Mouse (Mus musculus) embryonic facial prominence, embryonic 10.5 days (tissue): ENCODE results near the gene Poglut1. TPM values are rescaled to one million over a fixed set of nuclear protein-coding genes. Genes with fewer than 3 reads are reported as not detected.

ENCODE experiments used
- DNase-seq: peaks from one replicate; pipeline ENCODE4 v3.0.0-alpha.2; 2017; ENCODE audit warnings: low spot score
- H3K27ac ChIP-seq: fragments of 300-500 bp; sonication (generic); replicated peaks from 2 replicates; pipeline ENCODE4 v1.5.1; 2016; ENCODE audit warnings: mild to moderate bottlenecking
- H3K27me3 ChIP-seq: fragments of 300-500 bp; sonication (generic); replicated peaks from 2 replicates; pipeline ENCODE4 v1.6.1; 2016; ENCODE audit warnings: low read depth, mild to moderate bottlenecking; ENCODE audit not compliant: poor library complexity, severe bottlenecking
- H3K36me3 ChIP-seq: fragments of 300-500 bp; sonication (generic); replicated peaks from 2 replicates; pipeline ENCODE4 v1.6.1; 2016; ENCODE audit warnings: mild to moderate bottlenecking, moderate library complexity
- H3K4me1 ChIP-seq: fragments of 300-500 bp; sonication (generic); 2 replicates; pipeline ENCODE4 v1.6.1; 2016
- H3K4me3 ChIP-seq: fragments of 300-500 bp; sonication (generic); 2 replicates; pipeline ENCODE4 v1.5.1; 2016; ENCODE audit warnings: mild to moderate bottlenecking, moderate library complexity
- H3K9me3 ChIP-seq: fragments of 300-500 bp; sonication (generic); 2 replicates; pipeline ENCODE4 v1.6.1; 2016; ENCODE audit warnings: mild to moderate bottlenecking
- WGBS: fragments of 180-500 bp; shearing (Covaris S2); methylation state at CpG from one replicate; pipeline ENCODE4 v1.1.7; 2016; 5-methylcytosine and 5-hydroxymethylcytosine counted together
- polyA plus RNA-seq: library from polyadenylated mRNA; unstranded; fragments of >200 nt; fragmentation: Nextera tagmentation; extraction: Ambion mirVana; gene quantifications from 2 replicates; pipeline ENCODE4 v1.2.1, GENCODE M21; 2016

Poglut1 gene
- 72.6 and 76.9 TPM in 2 replicates for polyA plus RNA-seq

GRCm38 (mm10) chr16:38549479-38550396, at the start of gene Poglut1:
Poglut1 (minus strand) TSS chr16:38550258.
- DNase-seq = peak; percentile 88
- 3% methylated on average over 54 of the region's 54 CpGs for WGBS
- H3K27ac ChIP-seq = peak within 1 kb of the TSS; percentile 91

DNA sequence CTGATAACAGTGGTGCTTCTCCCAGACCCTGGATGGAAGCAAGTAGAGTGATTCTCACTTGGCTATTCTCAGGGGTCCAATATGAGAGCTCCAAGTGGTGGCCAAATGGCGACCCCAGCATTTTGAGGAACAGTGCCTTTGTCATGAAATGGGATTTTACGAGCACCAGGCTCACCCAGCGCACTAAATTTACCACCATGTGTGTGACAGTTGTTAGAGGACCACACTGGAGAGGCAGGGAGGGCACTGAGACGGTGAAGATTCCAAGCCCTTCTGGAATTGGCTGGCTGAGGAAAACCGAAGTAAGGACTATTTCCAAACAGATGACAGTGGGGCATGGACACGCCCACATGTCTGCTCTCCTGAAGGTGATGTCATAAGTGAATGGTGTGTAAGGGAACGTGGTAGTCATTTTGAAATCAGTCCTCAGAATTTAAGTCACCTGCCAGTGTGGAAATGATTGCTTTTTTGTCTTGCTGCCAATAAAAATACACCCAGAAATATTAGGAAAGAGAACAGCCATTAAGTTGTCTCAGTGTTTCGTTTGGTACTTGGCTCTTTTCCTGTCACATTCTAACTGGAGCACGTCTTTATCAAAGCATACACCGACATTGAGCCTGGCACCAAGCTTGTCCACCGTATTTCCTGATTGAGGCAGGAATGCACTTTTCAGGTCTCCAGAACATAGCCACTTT, 49.1 kb upstream of the Poglut1 start:
- DNase-seq = no peak
- H3K27me3 ChIP-seq = no peaks in the 10 kb centered on the region
- 0 out of 2 replicates have a peak, but pooled peaks cover 4% of the 10 kb centered on the region for H3K4me1 ChIP-seq
- no peak overlapping the region for H3K4me3 ChIP-seq
- H3K27ac ChIP-seq = no peak overlapping the region
- 82% methylated on average over 11 of the region's 11 CpGs for WGBS
- H3K36me3 ChIP-seq = peaks cover 53% of the 10 kb centered on the region
- H3K9me3 ChIP-seq = no peaks in the 10 kb centered on the region

More at GRCm38 (mm10) chr16:38549479-38550396, at the start of gene Poglut1:
- H3K4me3 ChIP-seq = peak within 1 kb of the TSS; percentile 86
- H3K4me1 ChIP-seq = peaks cover 21% of the 10 kb centered on the region
- peaks cover 39% of the 10 kb centered on the region for H3K36me3 ChIP-seq
- H3K9me3 ChIP-seq = no peaks in the 10 kb centered on the region
- peaks cover 21% of the 10 kb centered on the region for H3K27me3 ChIP-seq

DNA sequence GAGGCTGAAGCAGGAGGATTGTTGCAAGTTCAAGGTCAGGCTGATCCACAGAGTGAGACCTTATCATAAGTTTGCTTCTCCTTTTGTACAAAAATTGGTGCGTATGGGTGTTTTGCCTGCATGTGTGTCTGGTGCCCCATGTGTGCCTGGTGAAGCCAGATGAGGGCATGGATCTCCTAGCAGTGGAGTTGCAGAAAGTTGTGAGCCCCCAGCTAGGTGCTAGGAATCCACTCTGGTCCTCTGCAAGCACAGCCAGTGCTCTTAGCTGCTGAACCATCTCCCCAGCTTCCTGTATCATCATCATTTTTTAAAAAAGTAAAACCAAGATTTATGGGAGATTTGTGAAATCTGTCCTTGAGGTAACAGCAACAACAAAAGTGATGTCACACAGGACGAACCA, 46.6 kb upstream of the Poglut1 start:
- Histone ChIP-seq H3K27ac (no peak overlapping the region), H3K4me1 (no peaks in the 10 kb centered on the region), H3K4me3 (no peak overlapping the region), H3K9me3 (no peaks in the 10 kb centered on the region), H3K36me3 (peaks cover 54% of the 10 kb centered on the region), H3K27me3 (no peaks in the 10 kb centered on the region)
- WGBS = 95% methylated on average over 2 of the region's 2 CpGs
- DNase-seq = no peak

- no peaks in the 10 kb centered on the region for H3K4me1 ChIP-seq
- DNase-seq = no peak
- WGBS = 84% methylated on average over 2 of the region's 2 CpGs
- no peaks in the 10 kb centered on the region for H3K9me3 ChIP-seq
- H3K36me3 ChIP-seq = peaks cover 54% of the 10 kb centered on the region
- no peak overlapping the region for H3K4me3 ChIP-seq
- H3K27me3 ChIP-seq = no peaks in the 10 kb centered on the region
- H3K27ac ChIP-seq = no peak overlapping the region
Measured at GRCm38 (mm10) chr16:38596099-38596498, 46.0 kb upstream of the Poglut1 start.

GRCm38 (mm10) chr16:38594435-38594834, 44.4 kb upstream of the Poglut1 start:
- no peak overlapping the region for H3K27ac ChIP-seq

GRCm38 (mm10) chr16:38592946-38593345, 42.9 kb upstream of the Poglut1 start:
- no peak for DNase-seq
- no peak overlapping the region for H3K4me3 ChIP-seq
- H3K36me3 ChIP-seq = peaks cover 72% of the 10 kb centered on the region
- no peaks in the 10 kb centered on the region for H3K4me1 ChIP-seq
- no peaks in the 10 kb centered on the region for H3K9me3 ChIP-seq
- 95% methylated on average over 4 of the region's 4 CpGs for WGBS
- no peaks in the 10 kb centered on the region for H3K27me3 ChIP-seq
- no peak overlapping the region for H3K27ac ChIP-seq

More at GRCm38 (mm10) chr16:38594435-38594834, 44.4 kb upstream of the Poglut1 start:
- 87% methylated on average over 1 of the region's 1 CpGs for WGBS
- Histone ChIP-seq H3K4me1 (no peaks in the 10 kb centered on the region), H3K27me3 (no peaks in the 10 kb centered on the region), H3K4me3 (no peak overlapping the region), H3K9me3 (no peaks in the 10 kb centered on the region), H3K36me3 (peaks cover 57% of the 10 kb centered on the region)
- no peak for DNase-seq

DNA sequence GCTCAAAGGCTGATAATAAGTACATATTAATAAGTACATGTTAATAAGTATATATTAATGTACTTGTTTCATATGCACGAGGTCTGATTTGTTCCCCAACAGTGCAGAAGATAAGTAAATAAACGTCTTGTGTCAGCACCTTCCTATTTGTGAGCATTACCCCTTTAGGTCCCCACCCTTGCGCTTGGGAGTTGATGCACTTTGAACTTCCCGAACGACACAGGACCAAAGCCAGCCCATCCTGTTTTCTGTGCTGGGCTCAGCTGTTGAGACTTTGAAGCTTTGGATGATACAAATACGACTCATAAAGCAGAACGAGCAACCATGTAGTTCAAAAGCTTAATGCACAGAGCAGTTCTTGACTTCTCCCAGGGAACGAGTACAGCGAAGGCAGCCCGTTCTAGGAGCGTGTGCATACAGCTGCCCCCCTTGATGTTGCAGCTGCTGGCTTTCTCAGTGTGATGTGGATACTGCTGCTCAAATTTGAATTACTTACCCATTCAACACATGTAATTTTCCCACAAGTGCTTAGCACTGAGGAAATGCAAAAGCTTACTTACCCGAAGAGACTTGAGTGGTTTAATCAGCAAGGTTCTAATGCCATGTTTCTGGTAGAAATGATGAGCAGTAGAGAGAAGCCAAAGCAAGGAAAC, 42.1 kb upstream of the Poglut1 start:
- no peak for DNase-seq
- Histone ChIP-seq H3K36me3 (peaks cover 80% of the 10 kb centered on the region), H3K4me1 (no peaks in the 10 kb centered on the region), H3K27me3 (no peaks in the 10 kb centered on the region), H3K27ac (no peak overlapping the region), H3K4me3 (no peak overlapping the region), H3K9me3 (no peaks in the 10 kb centered on the region)
- 89% methylated on average over 12 of the region's 12 CpGs for WGBS

DNA sequence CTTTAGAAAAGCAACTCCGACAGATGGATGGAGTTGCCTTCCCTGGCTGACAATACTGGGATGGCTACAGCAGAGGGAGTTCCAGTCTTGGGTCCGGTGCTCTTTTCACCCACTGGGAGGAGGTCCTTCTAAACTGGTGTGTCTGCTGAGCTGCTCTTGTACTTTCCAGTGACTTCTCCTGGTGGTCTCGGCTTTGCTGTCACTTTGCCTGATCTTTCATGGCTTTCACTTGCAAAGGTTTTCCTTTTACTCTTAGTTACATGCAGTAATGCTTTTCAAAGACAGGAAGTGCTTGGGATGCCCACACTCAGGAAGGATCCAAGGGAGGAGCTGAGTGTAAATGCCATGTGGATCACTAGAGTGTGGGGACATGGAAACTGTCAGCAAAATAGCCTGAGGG, 41.4 kb upstream of the Poglut1 start:
- DNase-seq = no peak
- Histone ChIP-seq H3K4me1 (no peaks in the 10 kb centered on the region), H3K36me3 (peaks cover 87% of the 10 kb centered on the region), H3K9me3 (no peaks in the 10 kb centered on the region), H3K27me3 (no peaks in the 10 kb centered on the region), H3K4me3 (no peak overlapping the region), H3K27ac (no peak overlapping the region)
- 77% methylated on average over 3 of the region's 3 CpGs for WGBS

DNA sequence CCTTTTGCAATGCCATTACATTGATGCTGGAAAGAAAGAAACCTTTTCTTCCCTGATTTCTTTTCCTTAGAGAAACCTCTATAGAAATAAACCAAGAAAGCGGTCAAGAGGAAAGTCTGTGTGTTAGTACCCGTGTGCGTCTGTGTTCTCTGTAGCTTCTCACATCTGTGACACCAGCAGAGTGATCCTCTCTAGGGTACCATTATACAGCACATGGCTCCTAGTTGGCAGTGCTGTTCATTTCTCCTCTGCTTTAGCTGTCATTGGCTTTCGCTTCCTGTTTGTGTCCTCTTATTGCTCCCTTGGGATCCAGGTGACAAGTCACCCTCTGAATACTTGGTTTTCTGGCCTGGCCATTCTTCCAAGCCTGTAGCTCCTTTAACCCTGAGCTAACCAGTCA, 37.5 kb upstream of the Poglut1 start:
- WGBS = 91% methylated on average over 4 of the region's 4 CpGs
- H3K27ac ChIP-seq = no peak overlapping the region
- H3K4me3 ChIP-seq = no peak overlapping the region
- H3K36me3 ChIP-seq = peaks cover 95% of the 10 kb centered on the region
- H3K9me3 ChIP-seq = no peaks in the 10 kb centered on the region
- no peaks in the 10 kb centered on the region for H3K4me1 ChIP-seq
- H3K27me3 ChIP-seq = no peaks in the 10 kb centered on the region
- DNase-seq = no peak

DNA sequence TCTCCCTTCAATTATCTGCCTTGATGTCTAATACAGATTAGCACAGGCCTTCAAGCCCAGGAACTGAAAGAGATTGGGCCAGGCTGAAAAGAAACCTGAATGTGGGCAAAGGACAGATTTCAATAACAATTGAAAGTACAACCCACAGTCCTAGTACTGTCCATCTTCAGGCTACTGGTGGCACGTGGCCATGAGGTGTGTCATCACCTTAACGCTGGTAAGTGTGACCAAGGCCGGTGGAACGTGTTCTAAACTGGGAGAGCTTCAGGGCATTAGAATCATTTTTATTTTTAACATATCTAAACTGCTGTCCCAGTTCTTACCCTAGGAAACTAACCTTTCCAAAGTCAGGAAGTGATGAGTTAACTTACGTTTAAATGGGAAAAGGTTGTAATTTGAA, 37.1 kb upstream of the Poglut1 start:
- H3K4me3 ChIP-seq = no peak overlapping the region
- WGBS = 93% methylated on average over 5 of the region's 5 CpGs
- no peaks in the 10 kb centered on the region for H3K4me1 ChIP-seq
- no peak overlapping the region for H3K27ac ChIP-seq
- peaks cover 95% of the 10 kb centered on the region for H3K36me3 ChIP-seq
- H3K27me3 ChIP-seq = no peaks in the 10 kb centered on the region
- no peaks in the 10 kb centered on the region for H3K9me3 ChIP-seq
- no peak for DNase-seq

DNA sequence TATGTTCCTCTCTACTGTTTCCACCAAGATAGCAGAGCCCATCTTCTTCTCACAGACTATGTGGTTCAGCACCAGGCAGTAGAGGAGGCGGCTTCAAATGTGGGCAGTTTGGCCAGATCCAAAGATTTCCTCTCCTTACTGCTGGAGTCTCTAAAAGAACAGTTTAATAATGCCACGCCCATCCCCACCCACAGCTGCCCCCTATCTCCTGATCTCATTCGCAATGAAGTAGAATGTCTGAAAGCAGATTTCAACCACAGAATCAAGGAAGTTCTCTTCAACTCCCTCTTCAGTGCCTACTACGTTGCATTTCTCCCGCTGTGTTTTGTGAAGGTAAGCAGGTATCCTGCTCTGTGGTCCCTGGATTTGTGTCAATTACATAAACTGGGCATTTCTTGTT, 35.1 kb upstream of the Poglut1 start:
- peaks cover 98% of the 10 kb centered on the region for H3K36me3 ChIP-seq
- WGBS = 89% methylated on average over 5 of the region's 5 CpGs

DNA sequence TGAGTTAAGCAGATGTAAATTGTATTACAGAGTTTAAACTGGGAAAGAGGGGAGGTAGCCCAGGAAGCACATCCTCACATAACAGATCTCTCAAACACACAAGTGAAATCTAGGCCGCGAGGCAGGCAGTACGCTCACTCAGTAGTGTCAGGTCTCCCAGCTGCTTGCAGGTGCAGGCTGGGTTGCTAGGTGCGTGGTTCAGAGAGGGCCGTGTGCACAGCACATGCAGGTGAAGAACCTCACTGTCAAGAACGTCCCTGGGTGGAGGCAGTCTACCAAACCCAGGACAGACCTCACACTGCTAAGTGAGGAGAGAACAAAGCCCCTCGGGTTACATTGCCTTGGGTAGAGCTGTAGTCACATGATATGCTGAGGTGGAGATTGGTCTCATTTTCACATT, 34.7 kb upstream of the Poglut1 start:
- no peak overlapping the region for H3K27ac ChIP-seq
- WGBS = 90% methylated on average over 7 of the region's 7 CpGs
- DNase-seq = no peak
- no peaks in the 10 kb centered on the region for H3K27me3 ChIP-seq
- peaks cover 98% of the 10 kb centered on the region for H3K36me3 ChIP-seq
- no peaks in the 10 kb centered on the region for H3K9me3 ChIP-seq
- no peaks in the 10 kb centered on the region for H3K4me1 ChIP-seq
- no peak overlapping the region for H3K4me3 ChIP-seq

More for the DNA sequence above, 35.1 kb upstream of the Poglut1 start:
- Histone ChIP-seq H3K27me3 (no peaks in the 10 kb centered on the region), H3K27ac (no peak overlapping the region), H3K4me3 (no peak overlapping the region), H3K9me3 (no peaks in the 10 kb centered on the region), H3K4me1 (no peaks in the 10 kb centered on the region)
- no peak for DNase-seq
